ENCODE assay signal across 8 mouse cellular contexts in the genomic region with DNA sequence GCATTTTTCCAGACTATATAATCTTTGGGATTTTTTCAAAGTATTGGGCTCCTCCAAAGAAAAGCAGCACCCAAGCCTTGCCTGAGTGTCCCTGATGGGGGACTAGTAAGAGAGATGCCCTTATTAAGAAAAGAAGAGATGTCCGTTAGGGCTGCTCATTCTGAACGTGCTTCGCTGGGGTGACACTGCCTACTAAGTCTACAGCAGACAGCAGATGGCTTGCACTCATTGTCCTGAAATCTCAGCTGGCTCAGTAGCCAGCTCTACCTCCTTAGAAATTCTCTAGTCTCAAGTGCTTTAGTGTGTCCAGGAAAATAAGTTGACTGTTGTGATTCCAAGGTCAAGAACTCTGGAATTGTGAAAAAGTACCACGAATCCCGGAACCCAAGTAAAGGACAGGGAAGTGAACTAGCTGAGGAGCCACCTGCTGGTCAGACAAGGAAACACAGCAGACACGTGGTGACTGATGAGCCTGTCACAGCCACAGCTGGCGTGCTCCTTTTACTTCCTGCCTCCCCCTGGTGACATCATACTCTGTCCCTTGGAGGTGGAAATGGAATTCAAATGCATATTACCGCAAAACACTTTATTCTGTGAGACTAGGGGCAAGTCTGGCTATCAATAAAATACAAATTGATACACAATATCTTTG.
A peak's percentile ranks its signal among the peaks of the same experiment; 100 is the strongest.
DNase-seq lines count a peak whose midpoint lies in the region; ATAC-seq and TF ChIP-seq lines count a peak whose summit lies in the region.

No protein-coding gene starts in this region.

- no peak overlapping the region for H3K4me2 ChIP-seq in heart, embryonic 12.5 days
- no peak overlapping the region for H3K4me2 ChIP-seq in heart, postnatal 0 days (ENCODE audit: low read depth, low read length)

- H3K27ac ChIP-seq in heart, embryonic 12.5 days (ENCODE audit: poor library complexity, severe bottlenecking), result no peak overlapping the region
- H3K27ac ChIP-seq in heart, postnatal 0 days (ENCODE audit: low read depth), result no peak overlapping the region

- peak; percentile 66 for TF ChIP-seq CTCF in heart, postnatal 0 days (IDR thresholded peaks at IDR 0.05; ENCODE audit: low read depth)

- H3K4me1 ChIP-seq in heart, embryonic 12.5 days (replicated peaks), result no peaks in the 10 kb centered on the region
- H3K4me1 ChIP-seq in heart, postnatal 0 days (ENCODE audit: control insufficient read depth, insufficient read depth), result no peaks in the 10 kb centered on the region
- H3K4me1 ChIP-seq in megakaryocyte, embryonic 14.5 days, result peaks cover 9% of the 10 kb centered on the region

- 53% methylated on average over 8 of the region's 8 CpGs for WGBS in heart, embryonic 12.5 days
- WGBS in heart, postnatal 0 days, result 50% methylated on average over 8 of the region's 8 CpGs
- WGBS in large intestine, adult 2 months, result 45% methylated on average over 8 of the region's 8 CpGs

- no peak for ATAC-seq in heart, embryonic 12.5 days (ENCODE audit: insufficient number of reproducible peaks, low FRiP score)
- peak; percentile 74 for ATAC-seq in heart, postnatal 0 days (ENCODE audit: insufficient read depth, low read depth)

- H3K4me3 ChIP-seq in heart, embryonic 12.5 days, result no peak overlapping the region
- no peak overlapping the region for H3K4me3 ChIP-seq in heart, postnatal 0 days (ENCODE audit: low read depth, low read length)
- peak overlapping the region; percentile 71 for H3K4me3 ChIP-seq in megakaryocyte, embryonic 14.5 days (replicated peaks)

- H3K27me3 ChIP-seq in heart, embryonic 12.5 days (replicated peaks), result no peaks in the 10 kb centered on the region
- H3K27me3 ChIP-seq in heart, postnatal 0 days (ENCODE audit: control insufficient read depth, insufficient read depth, low read length), result no peaks in the 10 kb centered on the region
- peaks cover 6% of the 10 kb centered on the region for H3K27me3 ChIP-seq in megakaryocyte, embryonic 14.5 days (replicated peaks)

- H3K9me3 ChIP-seq in heart, embryonic 12.5 days (replicated peaks), result no peaks in the 10 kb centered on the region
- H3K9me3 ChIP-seq in heart, postnatal 0 days (replicated peaks; ENCODE audit: control insufficient read depth, low read length), result no peaks in the 10 kb centered on the region
- no peaks in the 10 kb centered on the region for H3K9me3 ChIP-seq in megakaryocyte, embryonic 14.5 days

- no peaks in the 10 kb centered on the region for H3K36me3 ChIP-seq in heart, embryonic 12.5 days
- no peaks in the 10 kb centered on the region for H3K36me3 ChIP-seq in heart, postnatal 0 days (replicated peaks; ENCODE audit: control insufficient read depth, insufficient read depth, low read length)
- H3K36me3 ChIP-seq in megakaryocyte, embryonic 14.5 days (replicated peaks; ENCODE audit: low read length), result no peaks in the 10 kb centered on the region

- no peak overlapping the region for H3K9ac ChIP-seq in heart, embryonic 12.5 days
- H3K9ac ChIP-seq in heart, postnatal 0 days (replicated peaks; ENCODE audit: low read depth, low read length), result no peak overlapping the region

- DNase-seq in heart, adult 11 months, result peak; percentile 93
- DNase-seq in adrenal gland, adult 18-20 months (ENCODE audit: low spot score in 2 of 2), result peak; percentile 60
- DNase-seq in embryo, embryonic 11 days, result peak; percentile 75
- DNase-seq in heart, postnatal 0 days (ENCODE audit: low spot score), result no peak
- peak; percentile 35 for DNase-seq in large intestine, adult 2 months (ENCODE audit: low read depth, low spot score)
- DNase-seq in spleen, postnatal 10 days (ENCODE audit: low spot score in 2 of 2), result peak; percentile 19 to 70

- TF ChIP-seq EP300 in heart, postnatal 0 days (IDR thresholded peaks at IDR 0.05; ENCODE audit: low read depth), result no peak
